ENCODE assay signal across 8 mouse cellular contexts in the genomic region with DNA sequence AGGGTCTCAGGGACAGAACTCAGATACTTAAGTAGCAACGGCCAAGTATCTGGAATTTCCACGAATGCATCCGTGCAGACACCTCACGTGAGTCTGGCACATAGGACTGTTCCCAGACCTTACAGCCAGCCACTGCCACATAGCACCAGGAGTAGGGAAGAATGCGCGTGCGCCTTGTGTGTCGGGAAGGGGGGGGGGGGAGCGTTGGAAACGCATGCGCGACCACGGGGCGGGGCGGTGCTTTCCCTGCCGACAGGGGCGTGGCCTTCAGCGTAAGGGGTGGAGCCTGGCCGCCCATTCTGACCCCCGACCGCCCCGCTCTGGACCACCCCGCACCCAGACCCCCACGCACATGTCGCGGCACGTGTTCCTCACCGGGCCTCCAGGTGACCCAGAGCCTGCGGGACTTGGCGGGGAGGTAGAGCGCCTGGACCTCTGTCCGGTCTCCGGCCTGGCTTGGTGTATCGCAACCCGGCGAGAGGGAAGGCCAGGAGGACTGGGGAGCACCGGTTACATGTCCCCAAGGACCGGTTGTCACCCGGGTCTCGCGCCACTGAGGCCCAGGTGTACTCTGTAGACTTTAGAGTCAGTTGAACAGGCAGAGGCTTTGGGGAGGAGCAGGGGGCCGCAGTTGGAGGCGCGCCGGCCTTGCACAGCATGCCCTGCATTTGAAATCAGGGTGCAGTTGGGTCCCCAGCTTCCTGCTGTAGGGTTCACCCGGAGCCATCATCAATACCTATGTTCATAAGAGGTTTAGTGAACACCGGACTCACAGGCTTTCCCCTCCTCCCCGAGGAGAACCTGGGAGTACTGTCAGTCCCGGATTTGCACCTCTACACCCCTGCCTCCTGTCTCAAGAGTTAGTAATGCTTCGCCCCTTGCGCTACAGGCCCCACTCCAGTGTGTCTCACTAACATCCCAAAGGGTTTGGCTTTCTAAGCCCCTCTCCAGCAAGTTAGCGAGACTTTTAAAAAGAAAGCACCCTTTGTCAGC. TPM values are rescaled to one million over a fixed set of nuclear protein-coding genes. Genes with fewer than 3 reads are reported as not detected.
A peak's percentile ranks its signal among the peaks of the same experiment; 100 is the strongest.
DNase-seq lines count a peak whose midpoint lies in the region; ATAC-seq lines count a peak whose summit lies in the region.

No protein-coding gene starts in this region.

- peak overlapping the region; percentile 73 for H3K9ac ChIP-seq in midbrain, embryonic 11.5 days (ENCODE audit: low read length)

- H3K9me3 ChIP-seq in embryonic facial prominence, embryonic 10.5 days: no peaks in the 10 kb centered on the region
- H3K9me3 ChIP-seq in midbrain, embryonic 11.5 days (ENCODE audit: control insufficient read depth, low read length): no peaks in the 10 kb centered on the region

- H3K4me1 ChIP-seq in embryonic facial prominence, embryonic 10.5 days: peaks cover 33% of the 10 kb centered on the region
- H3K4me1 ChIP-seq in midbrain, embryonic 11.5 days (ENCODE audit: control insufficient read depth, insufficient read depth, low read length): peaks cover 5% of the 10 kb centered on the region; the same call in 1 of the 2 replicates

- 6% methylated on average over 52 of the region's 52 CpGs for WGBS in embryonic facial prominence, embryonic 10.5 days
- 8% methylated on average over 49 of the region's 52 CpGs for WGBS in midbrain, embryonic 11.5 days

- peak overlapping the region; percentile 86 for H3K27ac ChIP-seq in embryonic facial prominence, embryonic 10.5 days (replicated peaks)
- no peak overlapping the region for H3K27ac ChIP-seq in midbrain, embryonic 11.5 days (ENCODE audit: low read depth, low read length)

- ATAC-seq in midbrain, embryonic 11.5 days (ENCODE audit: low FRiP score): peak; percentile 96

- no peaks in the 10 kb centered on the region for H3K36me3 ChIP-seq in embryonic facial prominence, embryonic 10.5 days (replicated peaks)
- no peaks in the 10 kb centered on the region for H3K36me3 ChIP-seq in midbrain, embryonic 11.5 days (ENCODE audit: control insufficient read depth, insufficient read depth, low read length)

- H3K4me2 ChIP-seq in midbrain, embryonic 11.5 days: peak overlapping the region; percentile 66

- no peaks in the 10 kb centered on the region; the same call in 1 of the 2 replicates for H3K27me3 ChIP-seq in embryonic facial prominence, embryonic 10.5 days (replicated peaks; ENCODE audit: low read depth, poor library complexity, severe bottlenecking)
- H3K27me3 ChIP-seq in midbrain, embryonic 11.5 days (ENCODE audit: control insufficient read depth, insufficient read depth, low read length): no peaks in the 10 kb centered on the region

- H3K4me3 ChIP-seq in embryonic facial prominence, embryonic 10.5 days: peak overlapping the region; percentile 70
- H3K4me3 ChIP-seq in midbrain, embryonic 11.5 days (ENCODE audit: low read depth, low read length): peak overlapping the region; percentile 66

- intact Hi-C loops in left cerebral cortex, postnatal 4 days (cut with DNase I): loop anchor here (10.0 kb wide), 1 partner anchor 159 kb away; no protein-coding TSS in a partner anchor

- DNase-seq in adrenal gland, postnatal 14 days: peak; percentile 95
- peak; percentile 95 for DNase-seq in embryonic facial prominence, embryonic 10.5 days (ENCODE audit: low spot score)
- DNase-seq in heart, adult 11 months: peak; percentile 99
- DNase-seq in kidney, adult 11 months: peak; percentile 81
- DNase-seq in left cerebral cortex, postnatal 4 days: peak; percentile 94
- peak; percentile 99 for DNase-seq in midbrain, embryonic 11.5 days (ENCODE audit: low spot score, missing footprints)
- peak; percentile 92 for DNase-seq in right cerebral cortex, postnatal 4 days
- peak; percentile 92 for DNase-seq in yolk sac, embryonic 10.5 days (ENCODE audit: low spot score)

RNA-seq across cellular contexts. Expression of gene Ntpcr, which starts 4.5 kb away (rescaled TPM):
- 14.3 TPM in 2 replicates for total RNA-seq in adrenal gland, postnatal 14 days (2021)
- 18.8 and 19.3 TPM in 2 replicates for polyA plus RNA-seq in embryonic facial prominence, embryonic 10.5 days (2016; fragmentation: Nextera tagmentation; extraction: Ambion mirVana)
- 10 to 100 TPM; 17.4 to 19.3 TPM for total RNA-seq in left cerebral cortex, postnatal 4 days (2021)
- 18.0 and 20.6 TPM in 2 replicates for polyA plus RNA-seq in midbrain, embryonic 11.5 days (2014; fragmentation: Nextera tagmentation; extraction: Ambion mirVana)
